Mouse (Mus musculus) cortical plate, adult 2 months (tissue): ENCODE results near the gene Trem1. TPM values are rescaled to one million over a fixed set of nuclear protein-coding genes. Genes with fewer than 3 reads are reported as not detected.

Source experiments
- H3K27ac ChIP-seq: fragments of 200-500 bp; 2 replicates; pipeline ENCODE4 v1.5.1; 2012; ENCODE audit warnings: low read length, control low read depth, inconsistent platforms; ENCODE audit not compliant: insufficient read depth
- H3K4me1 ChIP-seq: fragments of 200-500 bp; 2 replicates; pipeline ENCODE4 v1.6.1; 2011; ENCODE audit warnings: low read length; ENCODE audit not compliant: control insufficient read depth, insufficient read depth
- H3K4me3 ChIP-seq: fragments of 200-500 bp; 2 replicates; pipeline ENCODE4 v1.5.1; 2011; ENCODE audit warnings: mild to moderate bottlenecking, low read length, control low read depth; ENCODE audit not compliant: insufficient read depth
- CTCF ChIP-seq: fragments of 200-500 bp; IDR thresholded peaks from 2 replicates; pipeline ENCODE4 v1.5.1; 2011; ENCODE audit warnings: mild to moderate bottlenecking, control low read depth, low read length; ENCODE audit not compliant: insufficient read depth; ENCODE audit errors: extremely low read depth
- POLR2A ChIP-seq: fragments of 200-500 bp; IDR thresholded peaks from 2 replicates; pipeline ENCODE4 v1.6.1; 2011; ENCODE audit warnings: mild to moderate bottlenecking, low read length, control low read depth; ENCODE audit not compliant: insufficient read depth; ENCODE audit errors: extremely low read depth
- polyA plus RNA-seq: library from polyadenylated mRNA; depleted of rRNA; stranded (reverse); fragments of >200 nt; gene quantifications from 2 replicates; pipeline ENCODE4 v1.2.3, GENCODE M21; 2012; rRNA removed

Trem1 gene
- polyA plus RNA-seq, result 0.04 TPM in 1 of 2 replicates, not detected in the other

DNA sequence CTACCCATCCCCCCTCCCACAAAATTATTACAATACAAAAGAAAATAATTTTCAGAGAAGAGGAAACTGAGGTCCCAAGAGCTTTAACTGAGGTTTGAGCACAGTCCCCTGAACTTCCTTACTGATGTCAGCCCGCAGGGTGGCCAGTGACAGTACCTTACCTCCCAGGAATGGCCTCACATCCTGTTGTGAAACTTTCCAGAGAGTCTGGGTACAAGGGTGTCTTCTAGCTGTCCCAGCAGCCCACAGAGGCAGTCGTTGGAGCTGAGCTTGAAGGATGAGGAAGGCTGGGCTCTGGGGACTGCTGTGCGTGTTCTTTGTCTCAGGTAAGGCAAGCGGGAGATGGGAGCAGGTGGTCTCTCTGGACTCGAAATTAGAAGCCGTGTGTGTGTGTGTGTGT lies at the start of gene Trem1:
TSS of gene Trem1 (plus strand) at position 251 of the 400 bp plus-strand sequence.
- H3K27ac ChIP-seq, result no peak within 1 kb of the TSS
- no peak within 1 kb of the TSS for H3K4me3 ChIP-seq
- TF ChIP-seq CTCF (no peak), POLR2A (no peak)
- no peaks in the 10 kb centered on the region for H3K4me1 ChIP-seq

GRCm38 (mm10) chr17:48185252-48185651 lies 47.3 kb upstream of the Trem1 start:
- TF ChIP-seq POLR2A (no peak), CTCF (no peak)
- no peak overlapping the region for H3K27ac ChIP-seq

DNA sequence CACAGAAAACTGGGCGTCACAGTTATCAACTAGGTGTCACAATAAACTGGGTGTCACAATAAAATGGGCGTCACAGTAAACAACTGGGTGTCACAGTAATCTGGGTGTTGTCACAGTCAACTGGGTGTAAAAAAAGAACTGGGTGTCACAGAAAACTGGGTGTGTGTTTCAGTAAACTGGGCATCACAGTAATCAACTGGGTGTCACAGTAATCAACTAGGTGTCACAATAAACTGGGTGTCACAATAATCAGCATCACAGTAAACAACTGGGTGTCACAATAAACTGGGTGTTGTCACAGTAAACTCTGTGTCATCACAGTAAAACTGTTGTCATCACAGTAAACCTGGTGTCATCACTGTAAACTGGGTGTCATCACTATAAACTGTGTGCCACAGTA lies 40.2 kb upstream of the Trem1 start:
- no peak overlapping the region for H3K27ac ChIP-seq
- TF ChIP-seq POLR2A (no peak), CTCF (no peak)
- H3K4me3 ChIP-seq, result no peak overlapping the region
- H3K4me1 ChIP-seq, result no peaks in the 10 kb centered on the region

More at GRCm38 (mm10) chr17:48185252-48185651, 47.3 kb upstream of the Trem1 start:
- no peaks in the 10 kb centered on the region for H3K4me1 ChIP-seq
- no peak overlapping the region for H3K4me3 ChIP-seq

- TF ChIP-seq CTCF, result no peak
- TF ChIP-seq POLR2A, result no peak
- Histone ChIP-seq H3K4me1 (no peaks in the 10 kb centered on the region), H3K4me3 (no peak overlapping the region), H3K27ac (no peak overlapping the region)
Measured at GRCm38 (mm10) chr17:48203086-48203485, 29.5 kb upstream of the Trem1 start.

DNA sequence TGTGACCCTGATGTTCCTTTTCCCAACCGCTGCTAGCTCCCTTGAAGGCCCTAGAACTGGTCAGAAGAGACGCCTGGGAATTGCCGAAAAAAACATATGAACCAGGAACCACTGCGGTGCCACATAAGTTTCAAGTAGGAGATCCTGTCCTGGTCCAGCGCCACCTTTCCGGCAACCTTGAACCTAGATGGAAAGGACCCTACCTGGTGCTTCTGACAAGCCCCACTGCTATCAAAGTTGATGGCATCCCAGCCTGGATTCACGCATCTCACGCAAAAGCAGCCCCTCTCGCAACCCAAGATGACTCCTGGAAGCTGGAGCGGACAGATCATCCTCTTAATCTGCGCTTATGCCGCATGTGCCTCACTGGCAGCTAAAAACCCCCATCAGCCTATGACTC lies 20.0 kb upstream of the Trem1 start:
- Histone ChIP-seq H3K4me3 (no peak overlapping the region), H3K27ac (no peak overlapping the region), H3K4me1 (no peaks in the 10 kb centered on the region)
- TF ChIP-seq POLR2A, result no peak
- no peak for TF ChIP-seq CTCF

GRCm38 (mm10) chr17:48213511-48213910 lies 19.1 kb upstream of the Trem1 start:
- no peaks in the 10 kb centered on the region for H3K4me1 ChIP-seq
- H3K4me3 ChIP-seq, result no peak overlapping the region
- no peak for TF ChIP-seq POLR2A
- TF ChIP-seq CTCF, result no peak
- H3K27ac ChIP-seq, result no peak overlapping the region

DNA sequence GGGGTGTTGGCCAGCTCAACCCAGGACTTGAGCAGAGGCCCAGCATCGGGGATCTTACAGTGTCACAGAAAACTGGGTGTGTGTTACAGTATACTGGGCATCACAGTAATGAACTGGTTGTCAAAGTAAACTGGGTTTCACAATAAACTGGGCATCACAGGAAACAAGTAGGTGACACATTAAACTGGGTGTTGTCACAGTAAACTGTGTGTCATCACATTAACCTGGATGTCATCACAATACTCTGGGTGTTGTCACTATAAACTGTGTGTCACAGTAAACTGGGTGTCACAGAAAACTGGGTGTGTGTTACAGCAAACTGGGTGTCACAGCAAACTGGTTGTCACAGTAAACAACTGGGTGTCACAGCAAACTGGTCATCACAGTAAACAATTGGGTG lies 17.1 kb upstream of the Trem1 start:
- Histone ChIP-seq H3K27ac (no peak overlapping the region), H3K4me3 (no peak overlapping the region), H3K4me1 (no peaks in the 10 kb centered on the region)
- TF ChIP-seq CTCF (no peak), POLR2A (no peak)

- H3K27ac ChIP-seq, result no peak overlapping the region
- H3K4me1 ChIP-seq, result no peaks in the 10 kb centered on the region
- TF ChIP-seq CTCF, result no peak
- no peak for TF ChIP-seq POLR2A
- no peak overlapping the region for H3K4me3 ChIP-seq
Measured at GRCm38 (mm10) chr17:48230680-48231079, 1.9 kb upstream of the Trem1 start.

DNA sequence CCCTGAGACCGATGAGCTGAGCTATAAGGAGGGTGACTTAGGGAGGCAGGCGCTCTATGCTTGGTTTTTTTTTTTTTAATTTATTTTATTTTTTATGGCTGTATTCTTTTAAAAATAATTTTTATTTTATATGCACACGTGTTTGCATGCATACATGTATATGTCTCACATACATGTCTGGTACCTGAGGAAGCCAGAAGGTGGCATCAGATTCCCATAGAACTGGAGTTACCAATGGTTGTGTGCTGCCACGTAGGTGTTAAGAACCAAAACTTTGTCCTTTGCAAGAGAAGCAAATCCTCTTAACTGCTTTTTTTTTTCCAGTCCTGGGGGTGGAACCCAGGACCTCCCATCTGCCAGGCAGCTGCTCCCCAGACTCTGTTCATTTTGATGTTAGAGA lies 1.2 kb downstream of the Trem1 start:
- H3K4me1 ChIP-seq, result no peaks in the 10 kb centered on the region
- H3K27ac ChIP-seq, result no peak overlapping the region
- no peak for TF ChIP-seq CTCF
- TF ChIP-seq POLR2A, result no peak
- no peak overlapping the region for H3K4me3 ChIP-seq

DNA sequence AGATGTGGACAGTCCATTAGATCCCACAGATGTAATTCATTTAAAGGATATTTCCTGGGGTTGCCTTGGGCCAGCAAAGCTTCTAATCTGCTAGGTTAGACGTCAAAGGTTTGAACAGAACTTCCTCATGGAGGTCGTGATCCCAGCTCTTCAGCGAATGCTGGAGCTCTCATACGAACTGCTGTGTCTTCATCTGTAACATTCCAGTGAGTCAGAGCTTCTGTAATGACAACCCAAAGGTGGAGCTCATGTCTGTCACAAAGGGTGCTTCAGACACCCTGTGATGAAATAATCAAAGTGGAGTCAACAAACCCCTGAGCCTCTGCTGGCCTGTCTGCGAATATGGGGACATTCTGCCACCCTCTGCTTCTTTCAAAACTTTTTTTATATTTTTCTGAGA lies 2.0 kb downstream of the Trem1 start:
- H3K27ac ChIP-seq, result no peak overlapping the region
- no peak overlapping the region for H3K4me3 ChIP-seq
- no peaks in the 10 kb centered on the region for H3K4me1 ChIP-seq
- TF ChIP-seq POLR2A (no peak), CTCF (no peak)
